Mouse (Mus musculus) G1E (cell line): ENCODE results near the gene Cwf19l1.

Experiments
- CTCF ChIP-seq: IDR thresholded peaks from 2 replicates; pipeline ENCODE4 v1.5.1; 2012; ENCODE audit warnings: low read depth, low read length, inconsistent platforms, mixed read lengths
- GATA1 ChIP-seq: IDR thresholded peaks from 2 replicates; pipeline ENCODE4 v1.6.1; 2012; ENCODE audit warnings: borderline replicate concordance, low read length, inconsistent platforms, mixed read lengths
- GATA2 ChIP-seq: IDR thresholded peaks from 2 replicates; pipeline ENCODE4 v1.6.1; 2012; ENCODE audit warnings: low read depth, low read length, inconsistent platforms, borderline replicate concordance

DNA sequence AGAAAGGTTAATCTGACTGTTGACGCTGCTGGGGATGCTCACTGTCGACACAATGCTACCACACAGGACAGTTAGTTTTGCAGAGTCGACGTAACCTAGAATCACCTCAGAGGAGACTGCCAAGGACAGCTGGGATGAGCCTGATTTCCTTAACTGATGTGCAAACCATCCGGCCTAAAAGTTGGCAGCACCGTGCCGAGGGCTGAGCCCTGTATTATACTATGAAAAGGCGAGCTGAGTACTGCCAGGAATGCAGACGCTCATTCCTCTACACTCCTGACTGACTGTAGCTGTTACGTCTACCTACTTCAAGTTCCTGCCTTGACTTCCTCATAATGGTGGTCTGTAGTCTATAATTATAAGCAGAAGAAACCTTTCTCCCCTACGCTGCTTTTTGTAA is 60.7 kb downstream of the Cwf19l1 start:
- TF ChIP-seq CTCF (no peak), GATA2 (no peak), GATA1 (no peak)
